Mouse (Mus musculus) embryonic facial prominence, embryonic 15.5 days (tissue): ENCODE data around the gene Ace. TPM values are rescaled to one million over a fixed set of nuclear protein-coding genes. Genes with fewer than 3 reads are reported as not detected.
A peak's percentile ranks its signal among the peaks of the same experiment; 100 is the strongest.

Experiments used
- ATAC-seq: fragments of 200-750 bp; cut with Nextera tagmentation; 2 replicates; pipeline ENCODE4 v1.8.0; 2017; ENCODE audit warnings: low read depth, moderate TSS enrichment; ENCODE audit not compliant: insufficient number of reproducible peaks, low FRiP score, low TSS enrichment
- H3K27ac ChIP-seq: fragments of 300-500 bp; sonication (generic); replicated peaks from 2 replicates; pipeline ENCODE4 v1.5.1; 2015; ENCODE audit warnings: mild to moderate bottlenecking, inconsistent platforms
- H3K27me3 ChIP-seq: fragments of 300-500 bp; sonication (generic); 2 replicates; pipeline ENCODE4 v1.6.1; 2015; ENCODE audit warnings: inconsistent platforms
- H3K36me3 ChIP-seq: fragments of 300-500 bp; sonication (generic); 2 replicates; pipeline ENCODE4 v1.6.1; 2015; ENCODE audit warnings: mild to moderate bottlenecking, inconsistent platforms
- H3K4me1 ChIP-seq: fragments of 300-500 bp; sonication (generic); 2 replicates; pipeline ENCODE4 v1.6.1; 2015; ENCODE audit warnings: inconsistent platforms
- H3K4me2 ChIP-seq: fragments of 300-500 bp; sonication (generic); replicated peaks from 2 replicates; pipeline ENCODE4 v1.6.1; 2015; ENCODE audit warnings: mild to moderate bottlenecking, inconsistent platforms
- H3K4me3 ChIP-seq: fragments of 300-500 bp; sonication (generic); replicated peaks from 2 replicates; pipeline ENCODE4 v1.5.1; 2015; ENCODE audit warnings: mild to moderate bottlenecking, inconsistent platforms
- H3K9ac ChIP-seq: fragments of 300-500 bp; sonication (generic); 2 replicates; pipeline ENCODE4 v1.6.1; 2015; ENCODE audit warnings: inconsistent platforms
- H3K9me3 ChIP-seq: fragments of 300-500 bp; sonication (generic); replicated peaks from 2 replicates; pipeline ENCODE4 v1.6.1; 2016; ENCODE audit warnings: inconsistent platforms
- WGBS: fragments of 180-500 bp; shearing (Covaris S2); methylation state at CpG from one replicate; pipeline ENCODE4 v1.1.7; 2015; 5-methylcytosine and 5-hydroxymethylcytosine counted together
- polyA plus RNA-seq: library from polyadenylated mRNA; unstranded; fragments of >200 nt; fragmentation: Nextera tagmentation; extraction: Ambion mirVana; gene quantifications from 2 replicates; pipeline ENCODE4 v1.2.1, GENCODE M21; 2015

Gene Ace
- polyA plus RNA-seq, 1 experiment from 2014 or later = 1.3 TPM

GRCm38 (mm10) chr11:105948255-105948654, 19.5 kb upstream of the Ace start:
- ATAC-seq = no peak
- Histone ChIP-seq H3K9me3 (no peaks in the 10 kb centered on the region), H3K4me1 (peaks cover 33% of the 10 kb centered on the region), H3K4me2 (no peak overlapping the region), H3K4me3 (no peak overlapping the region), H3K9ac (no peak overlapping the region), H3K27ac (no peak overlapping the region), H3K36me3 (no peaks in the 10 kb centered on the region), H3K27me3 (peaks cover 14% of the 10 kb centered on the region)
- WGBS = 65% methylated on average over 2 of the region's 2 CpGs

DNA sequence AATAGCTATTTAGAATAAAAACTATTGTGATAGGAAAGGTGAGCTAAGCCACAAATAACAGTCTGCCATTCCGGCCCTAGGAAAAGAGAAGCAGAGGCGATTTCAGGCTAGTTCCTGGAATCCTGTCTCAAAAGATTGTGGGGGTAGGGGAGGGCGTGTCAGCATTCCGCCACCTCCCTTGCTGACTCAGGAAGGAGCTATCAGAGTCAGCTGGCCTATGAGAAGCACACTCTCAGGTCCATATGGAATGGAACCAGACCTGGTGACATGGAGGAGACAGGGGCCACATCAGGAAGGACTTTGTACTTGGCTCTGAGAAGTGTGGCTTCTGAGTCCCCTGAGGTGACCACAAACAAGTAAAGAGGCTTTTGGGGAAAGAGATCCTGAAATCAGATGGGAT, 17.2 kb upstream of the Ace start:
- no peaks in the 10 kb centered on the region for H3K27me3 ChIP-seq
- H3K4me1 ChIP-seq = peaks cover 25% of the 10 kb centered on the region
- H3K27ac ChIP-seq = no peak overlapping the region
- no peaks in the 10 kb centered on the region for H3K36me3 ChIP-seq
- ATAC-seq = no peak
- no peak overlapping the region for H3K4me2 ChIP-seq
- 66% methylated on average over 4 of the region's 4 CpGs for WGBS
- H3K4me3 ChIP-seq = no peak overlapping the region
- H3K9ac ChIP-seq = no peak overlapping the region
- H3K9me3 ChIP-seq = no peaks in the 10 kb centered on the region

DNA sequence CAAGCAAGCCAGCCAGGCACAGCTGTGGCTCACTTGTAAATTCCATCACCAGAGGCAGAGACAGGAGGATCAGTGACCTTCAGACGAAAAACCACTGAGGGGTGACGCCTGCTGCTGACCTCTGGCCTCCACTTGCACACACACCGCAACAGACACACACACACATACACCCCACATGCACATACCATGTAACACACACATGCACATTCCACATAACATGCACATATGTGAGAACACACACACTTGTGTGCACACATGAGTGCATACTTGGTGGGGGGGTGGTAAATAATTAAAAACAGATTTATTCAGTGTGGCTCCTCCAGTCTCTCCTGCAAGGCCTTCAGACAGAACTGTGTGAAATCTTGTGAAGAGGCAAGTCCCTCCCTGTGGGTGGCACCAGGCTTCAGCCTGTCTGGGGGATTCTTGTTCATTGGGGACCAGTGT, 16.1 kb upstream of the Ace start:
- Histone ChIP-seq H3K4me2 (no peak overlapping the region), H3K27ac (no peak overlapping the region), H3K9me3 (no peaks in the 10 kb centered on the region), H3K4me3 (no peak overlapping the region), H3K9ac (no peak overlapping the region), H3K27me3 (no peaks in the 10 kb centered on the region), H3K36me3 (no peaks in the 10 kb centered on the region), H3K4me1 (peaks cover 22% of the 10 kb centered on the region)
- WGBS = 27% methylated on average over 3 of the region's 3 CpGs
- ATAC-seq = peak; percentile 9; the same call in 1 of the 2 replicates

DNA sequence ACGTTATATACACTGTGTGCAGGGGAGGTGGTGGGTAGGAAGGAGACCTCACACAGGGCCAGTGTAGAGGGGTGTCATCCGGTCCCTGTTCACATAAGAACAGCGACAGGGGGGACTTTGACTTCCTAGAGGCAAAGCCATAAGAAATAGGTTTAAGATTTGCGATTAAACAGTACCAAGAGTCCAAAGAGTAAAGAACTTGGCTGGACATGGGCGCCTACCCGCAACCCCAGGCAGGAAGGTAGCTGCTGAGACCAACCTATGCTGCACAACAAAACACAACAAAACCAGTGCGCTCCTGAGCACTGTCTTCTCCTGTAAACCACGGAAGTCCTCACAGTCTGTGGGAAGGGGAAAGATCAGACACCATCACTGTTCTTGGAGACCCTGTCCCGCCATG, 15.6 kb upstream of the Ace start:
- H3K4me2 ChIP-seq = no peak overlapping the region
- 85% methylated on average over 9 of the region's 9 CpGs for WGBS
- H3K27ac ChIP-seq = no peak overlapping the region
- no peaks in the 10 kb centered on the region for H3K36me3 ChIP-seq
- peaks cover 20% of the 10 kb centered on the region for H3K4me1 ChIP-seq
- no peaks in the 10 kb centered on the region for H3K9me3 ChIP-seq
- no peak overlapping the region for H3K4me3 ChIP-seq
- no peak for ATAC-seq
- H3K27me3 ChIP-seq = no peaks in the 10 kb centered on the region
- H3K9ac ChIP-seq = no peak overlapping the region

- no peak within 1 kb of the TSS; the same call in 1 of the 2 replicates for H3K27ac ChIP-seq
- no peaks in the 10 kb centered on the region for H3K36me3 ChIP-seq
- no peaks in the 10 kb centered on the region for H3K27me3 ChIP-seq
- no peak within 1 kb of the TSS for H3K4me3 ChIP-seq
- peaks cover 20% of the 10 kb centered on the region for H3K4me1 ChIP-seq
- H3K4me2 ChIP-seq = no peak within 1 kb of the TSS
- no peaks in the 10 kb centered on the region for H3K9me3 ChIP-seq
- H3K9ac ChIP-seq = no peak within 1 kb of the TSS
- WGBS = 64% methylated on average over 12 of the region's 12 CpGs
- ATAC-seq = 0 out of 2 replicates have a peak, but pooled peaks have one; percentile 55
Measured at GRCm38 (mm10) chr11:105952911-105953386, 14.8 kb upstream of the Ace start, which contains the start of gene Cyb561. Gene Cyb561, minus strand, starts transcription at chr11:105953336.

DNA sequence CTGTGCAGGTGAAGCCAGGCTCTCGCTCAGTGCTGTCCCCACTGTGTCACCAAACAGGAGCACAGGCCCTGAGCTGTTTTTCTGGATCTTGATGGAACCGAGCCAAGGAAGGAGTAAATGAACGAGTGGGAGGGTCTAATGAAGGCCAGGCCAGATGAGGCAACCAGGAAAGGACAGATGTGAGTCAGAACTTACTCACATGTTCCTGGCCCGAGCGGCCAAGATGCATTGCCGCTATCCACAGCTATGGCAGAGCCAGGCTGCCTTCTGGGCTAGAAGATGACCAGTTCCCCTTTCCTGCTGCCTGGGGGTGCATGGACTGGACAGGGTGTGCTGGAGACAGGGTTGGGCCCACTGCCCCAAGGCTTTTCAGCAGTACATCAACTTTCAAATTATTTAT, 14.3 kb upstream of the Ace start:
- no peak overlapping the region for H3K4me3 ChIP-seq
- no peak for ATAC-seq
- no peak overlapping the region for H3K4me2 ChIP-seq
- H3K4me1 ChIP-seq = peaks cover 20% of the 10 kb centered on the region
- no peaks in the 10 kb centered on the region for H3K27me3 ChIP-seq
- H3K9me3 ChIP-seq = no peaks in the 10 kb centered on the region
- H3K27ac ChIP-seq = no peak overlapping the region; the same call in 1 of the 2 replicates
- WGBS = 49% methylated on average over 6 of the region's 6 CpGs
- no peaks in the 10 kb centered on the region for H3K36me3 ChIP-seq
- no peak overlapping the region for H3K9ac ChIP-seq

- Histone ChIP-seq H3K4me1 (peaks cover 15% of the 10 kb centered on the region; the same call in 1 of the 2 replicates), H3K27me3 (no peaks in the 10 kb centered on the region), H3K36me3 (no peaks in the 10 kb centered on the region), H3K9ac (no peak overlapping the region), H3K4me2 (no peak overlapping the region), H3K4me3 (no peak overlapping the region), H3K27ac (no peak overlapping the region), H3K9me3 (no peaks in the 10 kb centered on the region)
- WGBS = 84% methylated on average over 28 of the region's 28 CpGs
- no peak for ATAC-seq
Measured at GRCm38 (mm10) chr11:105955815-105956430, 11.8 kb upstream of the Ace start.

GRCm38 (mm10) chr11:105957501-105957900, 10.2 kb upstream of the Ace start:
- no peak overlapping the region for H3K9ac ChIP-seq
- WGBS = 52% methylated on average over 6 of the region's 6 CpGs

DNA sequence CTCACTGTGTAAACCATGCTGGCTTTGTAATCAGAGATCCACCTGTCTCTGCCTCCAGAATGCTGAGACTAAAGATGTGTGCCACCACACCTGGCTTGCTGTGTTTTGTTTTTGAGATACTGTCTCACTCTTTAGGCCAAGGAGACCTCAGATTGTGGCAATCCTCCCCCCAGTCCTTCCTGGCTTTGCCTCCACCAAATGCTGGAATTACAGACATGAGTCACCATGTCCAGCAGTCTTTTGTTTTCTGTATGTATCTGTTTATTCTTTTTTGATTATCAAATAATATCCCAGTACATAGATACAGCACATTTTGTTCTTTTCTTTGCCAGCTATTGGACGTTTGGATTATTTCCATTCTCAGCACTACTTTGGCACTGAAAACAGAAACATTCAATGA, 9.2 kb upstream of the Ace start:
- Histone ChIP-seq H3K4me1 (peaks cover under 1% of the 10 kb centered on the region; the same call in 1 of the 2 replicates), H3K36me3 (no peaks in the 10 kb centered on the region), H3K4me3 (no peak overlapping the region), H3K27ac (no peak overlapping the region), H3K9ac (no peak overlapping the region), H3K9me3 (no peaks in the 10 kb centered on the region), H3K4me2 (no peak overlapping the region), H3K27me3 (no peaks in the 10 kb centered on the region)
- no peak for ATAC-seq
- 39% methylated on average over 1 of the region's 1 CpGs for WGBS

More at GRCm38 (mm10) chr11:105957501-105957900, 10.2 kb upstream of the Ace start:
- Histone ChIP-seq H3K36me3 (no peaks in the 10 kb centered on the region), H3K4me1 (peaks cover 11% of the 10 kb centered on the region; the same call in 1 of the 2 replicates), H3K27me3 (no peaks in the 10 kb centered on the region), H3K4me2 (no peak overlapping the region), H3K9me3 (no peaks in the 10 kb centered on the region), H3K27ac (no peak overlapping the region), H3K4me3 (no peak overlapping the region)
- ATAC-seq = no peak

DNA sequence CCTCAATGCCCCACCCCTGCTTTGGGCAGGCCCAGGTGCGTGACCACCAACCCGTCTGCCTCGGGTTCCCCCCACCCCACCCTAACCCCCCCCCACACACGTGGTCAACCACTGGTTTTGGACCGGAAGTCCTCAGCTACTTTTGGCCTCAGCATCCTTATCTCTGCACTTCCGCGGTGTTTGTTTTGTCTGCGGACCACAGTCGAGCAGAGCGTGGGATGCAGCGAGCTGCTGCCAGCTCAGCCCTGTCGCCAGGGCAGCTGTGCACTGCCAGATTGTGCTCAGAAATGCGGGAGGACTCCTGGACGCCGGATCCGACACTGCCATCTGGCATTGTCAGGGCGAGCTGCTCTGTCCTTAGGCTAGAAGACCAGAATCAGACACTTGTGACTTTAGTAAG, 8.4 kb upstream of the Ace start:
- no peak overlapping the region for H3K4me3 ChIP-seq
- H3K9me3 ChIP-seq = no peaks in the 10 kb centered on the region
- H3K36me3 ChIP-seq = no peaks in the 10 kb centered on the region
- H3K27me3 ChIP-seq = no peaks in the 10 kb centered on the region
- H3K9ac ChIP-seq = no peak overlapping the region
- no peak for ATAC-seq
- 48% methylated on average over 17 of the region's 17 CpGs for WGBS
- no peaks in the 10 kb centered on the region for H3K4me1 ChIP-seq
- H3K27ac ChIP-seq = no peak overlapping the region
- H3K4me2 ChIP-seq = no peak overlapping the region

DNA sequence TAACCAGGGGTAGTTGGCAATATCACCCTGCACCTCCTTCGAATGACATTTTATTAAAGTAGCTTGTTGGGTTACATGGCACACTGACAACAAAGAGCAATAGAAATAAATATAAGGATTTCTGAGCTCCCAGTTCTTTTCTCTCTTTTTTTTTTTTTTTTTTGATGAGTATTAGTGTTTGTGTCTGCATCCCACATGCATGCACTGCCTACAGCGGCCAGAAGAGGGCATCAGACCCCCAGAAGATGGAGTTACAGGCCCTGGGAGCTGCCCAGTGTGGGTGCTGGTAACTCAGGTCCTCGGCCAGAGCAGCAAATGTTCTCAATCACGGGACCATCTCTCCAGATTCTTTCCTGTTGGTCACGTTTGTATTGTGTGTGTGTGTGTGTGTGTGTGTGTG, 3.1 kb upstream of the Ace start:
- no peak for ATAC-seq

DNA sequence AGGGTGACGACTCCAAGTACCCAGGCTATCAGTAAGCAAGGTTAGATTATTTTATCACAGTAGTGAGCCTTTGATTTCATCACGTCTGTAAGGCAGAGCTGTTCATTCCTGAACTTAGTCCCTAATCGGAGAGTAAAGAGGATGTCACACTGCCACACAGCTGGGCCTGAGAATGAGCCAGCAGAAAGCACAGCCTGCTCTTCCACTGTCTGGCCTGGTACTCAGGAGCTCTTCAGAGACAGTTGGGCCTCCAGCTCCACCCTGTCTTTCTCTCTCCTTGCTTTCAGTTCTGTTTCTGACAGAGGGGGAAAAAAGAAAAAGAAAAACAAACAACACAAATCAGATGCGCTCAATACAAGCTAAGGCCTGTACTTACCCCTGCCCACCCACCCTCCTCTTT, 1.5 kb upstream of the Ace start:
- Histone ChIP-seq H3K27ac (no peak overlapping the region), H3K4me1 (peaks cover 16% of the 10 kb centered on the region), H3K36me3 (no peaks in the 10 kb centered on the region), H3K9ac (no peak overlapping the region), H3K4me3 (no peak overlapping the region), H3K27me3 (peaks cover 40% of the 10 kb centered on the region), H3K9me3 (no peaks in the 10 kb centered on the region), H3K4me2 (no peak overlapping the region)
- no peak for ATAC-seq
- WGBS = 71% methylated on average over 4 of the region's 4 CpGs

More for the DNA sequence above, 3.1 kb upstream of the Ace start:
- Histone ChIP-seq H3K4me3 (no peak overlapping the region), H3K27me3 (peaks cover 34% of the 10 kb centered on the region), H3K27ac (no peak overlapping the region), H3K36me3 (no peaks in the 10 kb centered on the region), H3K9ac (no peak overlapping the region), H3K4me2 (no peak overlapping the region), H3K4me1 (peaks cover 16% of the 10 kb centered on the region), H3K9me3 (no peaks in the 10 kb centered on the region)
- WGBS = 64% methylated on average over 5 of the region's 5 CpGs
